Mouse (Mus musculus): ENCODE data around the gene Slc11a1.

The Slc11a1 gene

DNA sequence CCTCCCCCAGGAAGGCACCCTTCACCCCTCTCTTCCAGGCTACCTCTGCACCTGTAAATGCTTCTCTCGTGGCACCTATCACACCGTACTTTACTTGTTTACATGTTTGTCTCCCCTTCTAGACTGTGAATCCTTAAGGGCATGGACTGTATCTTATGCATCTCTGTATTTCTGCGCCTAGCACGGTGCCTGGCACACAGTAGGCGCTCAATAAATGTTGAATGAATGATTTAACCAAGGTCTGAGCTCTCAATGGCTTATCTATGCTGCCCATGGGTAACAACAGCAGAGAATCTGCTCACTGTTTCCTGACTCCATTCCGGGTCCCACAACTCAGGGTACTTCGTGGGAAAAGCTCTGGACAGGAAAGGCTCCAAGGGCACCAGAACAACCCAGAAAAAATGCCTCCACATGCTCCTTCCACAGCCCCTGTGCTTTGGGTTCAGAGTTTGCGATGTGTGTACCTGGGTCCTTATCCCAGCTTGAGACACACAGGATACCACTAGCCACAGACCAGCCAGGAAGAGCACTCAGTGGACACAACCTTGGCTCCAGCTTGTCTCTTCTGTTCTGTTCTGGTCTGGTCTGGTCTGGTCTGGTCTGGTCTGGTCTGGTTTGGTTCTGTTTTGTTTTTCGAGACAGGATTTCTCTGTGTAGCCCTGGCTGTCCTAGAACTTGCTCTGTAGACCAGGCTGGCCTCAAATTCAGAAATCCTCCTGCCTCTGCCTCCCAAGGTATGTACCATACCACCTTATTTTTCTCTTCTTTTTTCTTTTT lies 21.4 kb upstream of the Slc11a1 start:
- DNase-seq (ENCODE audit: inconsistent ontology term) = no peak

DNA sequence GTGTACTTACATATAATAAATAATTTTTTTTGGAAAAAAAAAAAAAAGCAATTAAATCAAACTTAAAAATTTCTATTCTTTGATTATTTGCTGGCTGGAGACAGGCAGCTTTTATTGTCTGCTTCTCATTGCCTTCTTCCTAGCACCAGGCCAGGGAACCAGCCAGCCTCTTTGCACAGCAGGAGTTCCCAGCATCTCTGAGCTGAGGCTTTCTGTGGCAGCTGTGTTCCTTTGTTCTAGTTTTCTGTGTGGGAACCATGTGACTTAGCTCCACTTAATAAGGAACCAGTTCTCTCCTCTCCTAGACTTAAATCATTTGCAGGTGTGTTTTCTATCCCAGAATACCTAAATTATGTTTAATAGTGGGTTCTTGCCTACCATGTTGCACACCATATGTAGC lies 17.5 kb upstream of the Slc11a1 start:
- no peak for DNase-seq (ENCODE audit: inconsistent ontology term)

DNA sequence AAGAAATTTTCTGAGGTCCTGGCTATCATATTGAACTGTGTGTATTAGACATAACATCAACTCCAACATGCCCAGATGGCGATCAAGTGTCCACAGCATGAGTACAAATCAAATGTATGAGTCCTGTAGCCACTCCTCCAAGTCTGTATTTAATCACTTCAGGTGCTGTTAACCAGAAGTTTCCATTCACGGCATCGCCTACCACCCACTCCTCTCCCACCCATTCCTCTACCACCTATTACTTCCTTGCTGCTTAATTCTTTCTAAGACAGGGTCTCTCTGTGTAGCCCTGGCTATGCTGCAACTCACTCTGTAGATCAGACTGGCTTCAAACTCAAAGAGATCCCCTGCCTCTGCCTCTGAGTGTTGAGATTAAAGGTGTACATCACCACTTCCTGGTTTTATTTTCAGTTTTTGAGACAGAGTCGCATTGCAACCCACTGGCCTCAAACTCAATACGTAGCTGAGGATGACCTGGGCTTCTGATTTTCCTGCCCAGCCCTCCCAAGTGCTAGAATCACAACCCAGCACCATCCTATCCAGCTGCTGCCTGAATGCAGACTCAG lies 15.0 kb upstream of the Slc11a1 start:
- no peak for DNase-seq (ENCODE audit: inconsistent ontology term)

DNA sequence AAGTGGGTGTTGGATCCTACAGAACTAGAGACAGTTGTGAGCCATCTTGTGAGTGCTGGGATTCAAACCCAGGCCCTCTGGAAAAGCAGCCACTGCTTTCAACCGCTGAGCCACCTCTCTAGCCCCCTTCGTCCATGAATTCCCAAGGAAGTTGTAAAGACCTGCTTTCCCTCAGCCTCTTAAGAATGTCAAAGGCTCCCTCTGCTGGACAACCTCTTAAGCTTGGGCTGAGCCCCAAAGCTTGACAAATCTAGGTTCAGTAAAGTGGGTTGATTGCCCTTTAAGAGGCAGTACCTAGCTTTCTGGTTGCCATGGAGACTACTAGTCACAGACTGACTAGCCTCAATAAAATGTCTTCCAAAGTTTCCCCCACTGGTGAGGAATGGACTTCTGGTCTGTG lies 13.2 kb upstream of the Slc11a1 start, which contains the start of gene Catip:
Gene Catip, plus strand, starts transcription at position 297 of the 400 bp plus-strand sequence.
- DNase-seq (ENCODE audit: inconsistent ontology term) = peak; percentile 84

- DNase-seq (ENCODE audit: inconsistent ontology term) = no peak
Observed at GRCm38 (mm10) chr1:74362325-74363229, 12.4 kb upstream of the Slc11a1 start.

DNA sequence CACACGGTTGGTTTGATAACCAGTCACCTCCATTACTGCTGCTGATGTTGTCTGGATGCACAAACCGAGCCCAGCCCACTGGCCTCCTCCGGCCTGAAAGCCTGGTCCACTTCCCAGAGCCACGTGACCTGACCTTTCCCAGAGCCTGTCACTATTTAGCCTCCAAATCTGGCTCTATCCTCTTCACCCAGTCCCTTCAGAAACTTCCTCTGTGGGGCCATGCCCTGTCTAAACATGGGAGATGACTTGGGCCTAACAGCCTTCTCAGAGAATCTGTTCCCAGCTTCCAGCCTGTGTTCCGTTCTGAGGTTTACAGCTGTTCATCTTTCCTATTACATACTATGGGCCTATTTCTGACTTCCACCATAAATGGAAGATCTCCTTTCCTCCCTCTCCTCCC lies 11.6 kb upstream of the Slc11a1 start:
- DNase-seq (ENCODE audit: inconsistent ontology term) = no peak

- DNase-seq (ENCODE audit: inconsistent ontology term) = no peak
Observed at GRCm38 (mm10) chr1:74364270-74364669, 10.7 kb upstream of the Slc11a1 start.

DNA sequence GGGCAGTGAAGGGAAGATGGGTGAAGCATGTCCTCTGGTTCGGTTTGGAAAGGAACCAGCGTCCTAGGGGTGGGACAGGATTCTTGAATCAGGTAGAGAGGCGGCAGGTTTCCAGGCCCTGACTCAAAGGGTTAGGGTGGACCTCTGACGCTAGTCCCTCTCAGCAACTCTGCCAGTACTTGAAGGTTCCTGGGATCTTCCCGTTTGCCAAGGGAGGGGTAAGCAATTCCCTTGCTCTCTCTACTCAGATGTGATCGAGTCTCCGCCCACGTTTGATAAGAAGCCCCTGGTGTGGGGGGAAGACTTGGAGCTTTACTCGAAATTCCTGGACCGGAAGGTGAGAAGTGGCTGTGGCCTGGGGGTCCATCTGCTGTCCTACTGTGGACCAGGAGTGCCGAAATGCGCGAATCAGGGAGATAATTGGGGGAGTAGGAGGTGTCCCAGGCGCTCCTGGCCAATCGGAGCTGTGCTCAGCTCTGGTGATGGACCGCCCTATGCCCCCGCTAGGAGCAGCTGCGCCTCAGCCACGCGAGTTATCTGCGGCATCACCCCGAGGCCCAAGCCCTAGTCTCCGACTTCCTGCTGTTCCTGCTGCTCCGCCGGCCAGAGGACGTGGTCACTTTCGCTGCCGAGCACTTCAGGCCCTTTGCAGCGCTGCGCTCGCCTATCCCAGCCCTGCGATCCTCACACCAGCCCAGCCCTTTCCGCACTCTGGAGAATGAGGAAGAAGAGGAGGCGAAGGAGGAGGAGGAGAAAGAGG lies 6.9 kb upstream of the Slc11a1 start:
- DNase-seq (ENCODE audit: inconsistent ontology term) = peak; percentile 64

GRCm38 (mm10) chr1:74370040-74370439 lies 5.0 kb upstream of the Slc11a1 start:
- DNase-seq (ENCODE audit: inconsistent ontology term) = no peak

DNA sequence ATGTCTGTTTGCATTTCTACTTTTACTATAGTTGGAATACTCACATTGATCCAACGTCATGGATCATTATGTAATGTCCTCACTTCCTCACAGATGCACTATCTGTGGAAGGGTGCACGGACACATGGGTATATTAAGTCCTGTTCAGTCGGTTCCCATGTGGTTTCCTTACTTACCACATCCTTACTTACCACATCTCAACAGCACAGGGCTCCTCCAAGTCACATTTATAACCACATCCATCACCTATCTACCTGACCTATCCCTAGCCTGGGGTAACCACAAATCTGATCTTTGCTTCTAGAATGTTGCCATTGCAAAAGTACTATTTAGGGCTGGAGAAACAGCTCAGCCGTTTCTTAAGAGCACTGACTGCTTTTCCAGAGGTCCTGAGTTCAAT lies 1.6 kb upstream of the Slc11a1 start:
- no peak for DNase-seq (ENCODE audit: inconsistent ontology term)

DNA sequence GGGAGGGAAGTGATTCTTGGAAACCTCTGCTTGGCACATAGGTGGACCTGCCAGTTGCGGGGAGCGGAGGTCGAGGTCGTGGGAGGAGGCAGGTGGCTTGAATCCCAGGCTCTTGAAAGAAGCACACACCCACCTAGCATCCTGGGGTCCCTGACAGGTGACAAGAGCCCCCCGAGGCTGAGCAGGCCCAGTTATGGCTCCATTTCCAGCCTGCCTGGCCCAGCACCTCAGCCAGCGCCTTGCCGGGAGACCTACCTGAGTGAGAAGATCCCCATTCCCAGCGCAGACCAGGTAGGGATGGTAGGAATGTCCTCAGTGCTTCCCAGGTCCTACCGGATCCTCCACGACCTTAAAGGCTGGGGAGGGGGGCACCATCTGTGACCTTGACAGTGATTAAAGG lies 566 bp downstream of the Slc11a1 start:
- DNase-seq (ENCODE audit: inconsistent ontology term) = no peak

GRCm38 (mm10) chr1:74376396-74376795 lies 1.4 kb downstream of the Slc11a1 start:
- no peak for DNase-seq (ENCODE audit: inconsistent ontology term)

DNA sequence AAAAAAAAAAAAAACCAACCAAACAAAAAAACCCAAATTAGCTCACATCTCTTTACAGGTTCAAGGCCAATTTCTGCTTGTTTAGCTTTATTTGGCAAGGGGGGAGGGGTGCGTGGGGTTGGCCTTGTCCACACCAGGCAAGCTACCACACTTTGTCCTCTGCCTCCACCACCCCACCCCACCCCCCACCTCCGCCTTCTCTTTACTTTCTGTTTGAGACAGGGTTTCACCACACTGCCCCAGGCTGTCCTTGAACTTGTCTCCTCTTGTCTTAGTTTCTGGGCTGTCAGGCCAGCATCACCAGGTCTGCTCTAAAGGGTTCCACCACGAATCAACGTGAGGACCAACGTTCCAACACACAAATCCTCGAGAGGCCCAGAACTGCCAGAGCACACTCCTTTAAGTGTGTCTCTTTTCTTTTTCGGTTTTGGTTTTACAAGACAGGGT lies 4.1 kb downstream of the Slc11a1 start:
- no peak for DNase-seq (ENCODE audit: inconsistent ontology term)

- no peak for DNase-seq (ENCODE audit: inconsistent ontology term)
Observed at GRCm38 (mm10) chr1:74380484-74380883, 5.5 kb downstream of the Slc11a1 start.

DNA sequence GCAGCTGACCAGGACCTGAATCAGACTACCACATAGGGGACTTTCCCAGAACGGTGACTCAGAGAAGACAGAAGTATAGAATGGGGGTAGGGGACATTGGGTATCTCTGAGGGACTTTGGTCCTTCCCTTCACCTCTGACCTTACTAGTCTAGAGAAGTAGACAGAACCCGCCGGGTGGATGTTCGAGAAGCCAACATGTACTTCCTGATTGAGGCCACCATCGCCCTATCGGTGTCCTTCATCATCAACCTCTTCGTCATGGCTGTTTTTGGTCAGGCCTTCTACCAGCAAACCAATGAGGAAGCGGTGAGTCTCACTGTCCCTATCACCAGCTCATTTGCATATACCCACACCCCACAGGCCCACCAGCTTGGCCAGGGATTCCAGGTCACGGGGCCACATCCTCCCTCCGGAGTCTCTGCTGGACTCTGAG lies 6.6 kb downstream of the Slc11a1 start:
- no peak for DNase-seq (ENCODE audit: inconsistent ontology term)

- no peak for DNase-seq (ENCODE audit: inconsistent ontology term)
Observed at GRCm38 (mm10) chr1:74383385-74383784, 8.4 kb downstream of the Slc11a1 start.

- DNase-seq (ENCODE audit: inconsistent ontology term) = no peak
Observed at GRCm38 (mm10) chr1:74384525-74384924, 9.5 kb downstream of the Slc11a1 start.

DNA sequence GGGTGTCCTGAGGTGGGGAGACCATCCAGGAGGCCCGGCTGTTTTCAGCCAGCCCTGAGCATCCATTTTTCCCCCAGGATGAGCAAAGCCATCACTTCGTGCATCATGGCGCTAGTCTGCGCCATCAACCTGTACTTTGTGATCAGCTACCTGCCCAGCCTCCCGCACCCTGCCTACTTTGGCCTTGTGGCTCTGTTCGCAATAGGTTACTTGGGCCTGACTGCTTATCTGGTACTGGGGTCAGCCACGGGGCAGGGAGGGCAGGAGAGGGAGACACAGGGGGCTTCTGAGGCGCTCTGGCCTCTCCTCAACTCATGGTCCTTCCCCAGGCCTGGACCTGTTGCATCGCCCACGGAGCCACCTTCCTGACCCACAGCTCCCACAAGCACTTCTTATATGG lies 10.1 kb downstream of the Slc11a1 start:
- no peak for DNase-seq (ENCODE audit: inconsistent ontology term)

DNA sequence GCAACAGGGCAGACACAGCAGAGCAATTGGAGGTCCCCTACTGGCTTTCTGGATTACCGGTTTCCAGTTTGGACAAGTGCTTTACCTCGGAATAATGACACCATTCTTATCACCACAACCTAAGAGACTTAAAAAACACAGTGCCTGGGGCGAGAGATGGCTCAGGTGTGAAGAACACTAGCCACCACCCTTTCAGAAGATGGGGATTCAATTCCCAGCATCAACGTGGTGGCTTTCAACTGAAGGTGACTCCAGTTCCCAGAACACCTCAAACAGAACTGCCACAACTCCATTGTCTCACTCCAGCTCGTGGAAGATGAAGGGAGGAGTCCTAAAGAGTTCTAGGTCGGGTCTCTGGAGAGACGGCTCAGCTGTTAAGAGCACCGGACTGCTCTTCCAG lies 10.5 kb downstream of the Slc11a1 start:
- DNase-seq (ENCODE audit: inconsistent ontology term) = no peak

DNA sequence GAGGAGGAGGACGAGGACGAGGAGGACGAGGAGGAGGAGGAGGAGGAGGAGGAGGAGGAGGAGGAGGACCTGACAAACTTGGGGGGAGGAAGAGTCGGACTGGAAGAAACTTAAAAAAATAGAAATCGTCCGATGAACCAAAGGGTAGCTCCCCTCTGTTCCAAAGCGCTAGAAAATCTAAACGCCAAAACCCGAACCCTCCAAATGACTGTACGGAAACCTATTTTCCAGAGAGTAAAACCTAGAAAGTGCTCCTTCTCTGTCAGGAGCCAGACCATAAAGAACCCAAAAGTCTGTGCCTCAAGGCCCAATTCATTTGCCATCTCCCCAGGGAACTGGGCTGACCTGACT lies 11.3 kb downstream of the Slc11a1 start:
- no peak for DNase-seq (ENCODE audit: inconsistent ontology term)

- DNase-seq (ENCODE audit: inconsistent ontology term) = peak; percentile 98
Observed at GRCm38 (mm10) chr1:74386714-74387385, 11.9 kb downstream of the Slc11a1 start.
